Mouse (Mus musculus) liver, embryonic 14.5 days (tissue): ENCODE results near the gene Col4a1.

Experiments
- CTCF ChIP-seq: IDR thresholded peaks from 2 replicates; pipeline ENCODE4 v1.5.1; 2016; ENCODE audit warnings: antibody characterized with exemption, low read depth, control low read depth
- EP300 ChIP-seq: IDR thresholded peaks from 2 replicates; pipeline ENCODE4 v1.6.1; 2016; ENCODE audit warnings: antibody characterized with exemption, low read depth

DNA sequence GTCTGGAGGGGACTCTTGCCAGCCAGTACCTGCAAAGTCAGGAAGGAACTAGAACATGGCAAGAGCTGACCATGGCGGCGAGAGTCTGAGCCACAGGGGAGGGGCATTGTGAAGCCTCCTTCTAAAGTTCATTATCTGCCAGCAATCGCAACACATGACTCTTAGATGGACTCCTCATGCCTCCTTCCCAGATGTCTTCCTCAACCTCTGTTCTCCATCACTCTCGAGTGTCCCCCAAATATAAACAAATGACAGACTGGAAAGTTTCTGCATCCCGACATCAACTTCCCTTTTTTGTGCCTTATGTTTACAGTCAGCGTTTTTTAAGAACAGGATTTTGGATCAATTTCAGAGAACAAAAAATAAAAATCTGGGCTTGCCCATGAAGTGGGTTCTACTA is 93.3 kb downstream of the Col4a1 start:
- TF ChIP-seq EP300 (no peak), CTCF (no peak)
